Mouse (Mus musculus): ENCODE measurements around the gene Ttll5.
A peak's percentile ranks its signal among the peaks of the same experiment; 100 is the strongest.

Gene Ttll5

DNA sequence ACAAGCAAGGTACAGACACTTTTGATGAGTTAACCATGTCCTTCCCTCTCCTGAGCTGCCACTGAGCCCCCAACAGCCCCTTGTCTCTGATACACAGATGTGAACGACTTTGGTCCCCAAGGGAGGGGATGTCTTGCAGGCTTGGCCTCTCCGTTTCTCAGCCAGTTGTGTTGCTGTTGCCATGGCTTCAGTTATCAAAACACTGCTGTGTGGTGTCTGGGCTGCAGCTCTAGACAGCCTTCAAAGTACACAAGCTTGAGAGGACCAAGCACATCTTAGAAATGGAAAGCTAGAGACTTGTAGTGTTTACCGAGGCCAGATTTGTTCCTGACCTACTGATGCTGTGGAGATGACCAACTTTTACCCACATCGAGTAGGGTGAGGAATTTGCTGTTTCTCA, 102.4 kb downstream of the Ttll5 start:
- DNase-seq (ENCODE audit: low spot score in 2 of 2) = no peak

DNA sequence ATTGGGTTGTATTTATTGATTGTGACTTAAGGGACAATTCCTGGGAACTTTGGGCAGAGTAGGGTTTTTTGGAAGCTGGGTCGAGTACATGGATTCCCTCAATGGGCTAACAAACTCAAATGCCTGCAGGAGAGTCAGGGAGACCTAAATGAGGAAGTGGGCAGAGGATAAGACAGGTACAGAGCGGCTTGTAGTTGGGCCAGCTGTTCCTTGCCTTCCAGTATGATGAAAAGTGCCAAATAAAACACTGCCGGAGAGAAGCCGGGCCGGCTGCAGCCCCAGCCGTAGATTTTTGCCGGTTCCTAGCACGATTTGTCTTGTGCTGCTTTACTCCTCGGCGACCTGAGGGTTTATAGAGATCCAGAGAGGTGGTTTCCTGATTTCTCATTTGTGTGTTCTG, 104.1 kb downstream of the Ttll5 start:
- no peak for DNase-seq (ENCODE audit: low spot score in 2 of 2)

DNA sequence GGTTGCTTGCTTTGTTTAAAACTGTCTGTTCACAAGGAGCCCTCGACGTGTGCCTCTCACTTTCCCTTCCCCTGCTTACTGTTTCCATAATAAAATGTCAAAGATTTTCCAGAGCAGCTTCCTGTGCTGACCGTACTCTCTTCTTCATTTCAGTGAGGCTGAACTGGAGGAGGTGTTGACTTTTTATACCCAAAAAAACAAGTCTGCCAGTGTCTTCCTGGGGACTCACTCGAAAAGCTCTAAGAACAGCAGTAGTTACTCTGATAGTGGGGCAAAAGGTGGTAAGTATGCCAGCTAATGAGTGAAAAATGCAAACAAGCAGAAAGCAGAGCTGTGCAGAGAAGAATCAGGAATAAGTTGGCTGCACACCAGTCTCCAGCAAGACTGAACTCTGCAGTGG, 105.3 kb downstream of the Ttll5 start:
- no peak for DNase-seq (ENCODE audit: low spot score in 2 of 2)

DNA sequence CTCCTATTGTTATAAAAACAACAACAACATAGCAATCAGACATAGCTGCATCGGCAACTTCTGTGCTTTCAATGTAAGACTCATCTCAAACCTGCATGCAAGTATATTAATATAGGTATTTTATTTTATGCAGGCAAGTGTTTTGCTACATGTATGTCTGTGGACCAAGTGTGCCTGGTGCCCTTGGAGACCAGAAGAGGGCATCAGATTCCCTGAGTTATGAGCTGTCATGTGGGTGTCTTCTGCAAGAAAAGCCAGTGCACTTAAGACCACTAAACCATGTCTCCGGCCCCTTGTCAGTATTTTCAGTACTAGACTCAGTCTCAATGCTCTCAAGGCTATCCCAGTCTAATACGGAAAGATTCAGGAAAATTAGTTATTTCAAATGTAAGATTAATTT, 106.3 kb downstream of the Ttll5 start:
- DNase-seq (ENCODE audit: low spot score in 2 of 2) = no peak

DNA sequence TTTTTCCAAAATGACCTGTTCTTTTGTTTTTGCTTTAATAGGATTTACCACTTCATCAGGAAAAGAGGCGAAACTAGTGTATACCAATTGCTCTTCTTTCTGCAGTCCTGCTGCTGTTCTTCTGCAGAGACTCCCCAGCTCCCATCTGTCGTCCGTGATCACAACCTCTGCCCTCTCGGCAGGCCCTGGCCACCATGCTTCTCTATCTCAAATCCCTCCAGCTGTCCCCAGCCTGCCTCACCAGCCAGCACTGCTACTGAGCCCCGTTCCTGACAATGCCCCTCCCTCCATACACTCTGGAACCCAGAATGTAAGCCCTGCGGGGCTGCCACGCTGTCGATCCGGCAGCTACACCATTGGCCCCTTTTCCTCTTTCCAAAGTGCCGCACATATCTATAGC, 108.8 kb downstream of the Ttll5 start:
- no peak for DNase-seq (ENCODE audit: low spot score in 2 of 2)

DNA sequence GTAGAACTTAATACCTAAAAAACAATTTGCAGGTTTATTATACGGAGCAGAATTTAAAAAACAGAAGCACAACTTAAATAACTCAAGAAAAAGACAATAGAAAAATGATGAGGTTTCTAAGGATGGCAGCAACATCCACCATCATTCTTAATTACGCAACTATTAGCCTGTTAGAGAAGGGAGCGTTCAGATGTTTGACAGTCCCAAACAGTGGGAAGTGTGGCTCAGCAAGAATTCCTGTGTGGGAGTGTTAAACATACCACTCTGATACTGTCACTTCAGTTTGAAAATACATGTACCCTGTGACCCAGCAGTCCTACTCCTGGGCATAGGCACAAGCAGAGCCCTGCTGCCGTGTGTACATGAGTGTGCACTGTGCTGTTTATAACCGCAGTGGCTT, 112.9 kb downstream of the Ttll5 start:
- DNase-seq (ENCODE audit: low spot score in 2 of 2) = no peak

DNA sequence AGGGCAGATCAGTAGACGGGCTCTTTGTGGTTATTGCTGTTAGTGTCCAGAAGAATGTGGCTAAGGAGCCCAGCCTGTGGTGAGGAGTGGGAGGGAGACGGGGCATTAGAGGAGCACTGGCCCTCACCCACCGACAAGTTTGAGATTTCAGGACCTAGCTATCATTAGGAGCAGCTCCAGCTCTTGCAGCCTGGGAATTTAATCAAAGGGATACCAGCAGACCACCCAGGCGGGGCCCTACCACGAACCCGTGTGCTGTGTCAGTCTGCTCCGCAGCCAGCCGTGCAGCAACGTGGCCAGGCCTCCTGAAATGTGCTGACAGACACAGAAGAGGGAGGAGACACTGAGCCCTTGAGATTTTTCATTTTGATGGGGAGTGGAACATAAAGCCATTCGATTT, 119.0 kb downstream of the Ttll5 start:
- no peak for DNase-seq (ENCODE audit: low spot score in 2 of 2)

DNA sequence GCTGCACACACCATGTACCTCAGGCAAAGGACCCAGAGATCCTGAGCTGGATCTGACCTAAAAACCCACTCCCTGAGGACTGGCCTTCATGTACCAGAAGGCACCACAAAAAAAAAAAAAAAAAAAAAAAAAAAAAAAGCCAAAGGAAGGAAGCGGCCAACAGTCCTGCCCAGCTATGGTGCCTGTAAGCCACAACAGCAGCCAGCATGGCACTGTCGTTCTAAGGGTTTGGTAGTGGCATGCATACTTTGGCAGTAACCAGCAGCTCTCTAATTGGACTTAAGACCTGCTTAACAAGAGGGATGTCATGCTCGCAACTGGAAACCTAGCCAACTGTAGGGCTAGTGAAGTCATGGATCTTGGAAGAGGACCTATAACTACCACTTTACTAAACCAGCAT, 120.0 kb downstream of the Ttll5 start:
- DNase-seq (ENCODE audit: low spot score in 2 of 2) = no peak

DNA sequence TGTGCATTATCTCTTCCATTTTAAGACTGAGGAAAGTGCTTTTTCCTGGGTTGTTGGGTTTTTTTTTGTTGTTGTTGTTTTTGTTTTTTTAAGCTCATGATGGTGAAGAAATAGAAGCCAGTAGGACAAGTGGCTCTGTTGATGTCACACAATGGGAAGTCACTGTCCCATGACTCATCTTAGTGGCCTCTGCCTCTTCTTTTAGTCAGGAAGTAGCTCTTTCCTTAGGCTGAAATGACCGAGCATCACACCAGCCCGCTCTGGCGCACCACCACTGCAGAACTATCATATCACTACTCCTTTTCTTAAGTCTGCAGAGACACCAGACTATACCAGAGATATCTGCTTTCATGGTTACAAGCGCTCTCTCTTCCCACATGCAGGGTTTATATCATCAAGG, 122.7 kb downstream of the Ttll5 start:
- no peak for DNase-seq (ENCODE audit: low spot score in 2 of 2)

DNA sequence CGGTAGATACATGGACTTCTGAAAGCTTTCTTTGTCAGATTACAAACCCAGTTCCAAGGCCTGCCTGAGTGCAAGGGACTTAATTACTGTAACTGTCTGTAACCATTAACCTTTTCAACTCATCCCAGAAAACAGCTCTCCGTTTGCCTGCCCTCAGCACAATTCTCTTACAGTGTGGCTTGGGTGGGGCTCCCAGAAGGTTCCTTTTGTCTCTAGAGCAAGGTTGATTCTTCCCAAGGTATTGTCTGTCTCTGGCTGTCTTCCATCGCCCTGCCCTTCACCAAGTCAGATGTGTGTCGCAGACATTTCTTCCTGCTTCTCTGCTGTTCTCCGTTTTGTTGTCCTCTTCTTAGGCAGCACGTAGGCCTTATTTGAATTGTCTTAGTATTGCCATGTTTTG, 125.2 kb downstream of the Ttll5 start:
- DNase-seq (ENCODE audit: low spot score in 2 of 2) = no peak

DNA sequence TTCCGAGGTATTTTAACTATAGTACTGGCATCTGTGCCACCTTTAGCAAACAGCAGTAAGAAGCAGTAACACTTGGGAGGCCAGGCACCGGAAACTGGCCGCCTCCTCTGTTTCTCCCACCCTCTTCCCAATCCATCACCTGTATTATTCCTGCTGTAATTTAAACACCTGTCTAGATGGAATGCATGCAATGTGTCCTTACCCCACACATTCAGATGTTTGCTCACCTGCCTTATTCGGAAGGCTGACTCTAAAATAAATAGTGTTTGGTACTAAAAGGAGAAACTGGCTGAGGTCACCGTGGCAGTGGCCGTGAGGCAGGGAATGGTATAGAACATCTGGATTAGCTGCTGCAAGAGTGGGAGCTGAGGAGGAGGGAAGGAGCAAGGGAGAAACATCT, 125.9 kb downstream of the Ttll5 start:
- no peak for DNase-seq (ENCODE audit: low spot score in 2 of 2)

DNA sequence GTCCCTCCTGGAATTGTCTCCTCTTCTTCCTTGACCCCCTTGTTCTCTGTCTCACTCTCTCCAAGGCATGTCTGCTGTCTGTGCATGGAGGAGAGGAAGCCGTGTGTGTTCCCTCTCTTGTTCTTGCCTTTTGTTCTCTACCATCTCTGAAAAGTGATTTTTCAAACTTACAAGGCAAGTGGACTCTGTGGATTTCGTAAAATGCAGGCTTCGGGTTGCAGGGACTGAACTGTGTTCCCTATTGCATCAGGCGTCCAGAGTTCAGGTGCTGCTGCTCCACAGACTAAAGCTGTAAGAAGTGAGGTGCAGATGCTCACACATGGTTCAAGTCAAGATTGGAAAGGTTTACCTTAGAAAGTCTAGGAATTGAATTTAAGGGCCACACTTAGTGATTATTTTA, 126.6 kb downstream of the Ttll5 start:
- no peak for DNase-seq (ENCODE audit: low spot score in 2 of 2)

DNA sequence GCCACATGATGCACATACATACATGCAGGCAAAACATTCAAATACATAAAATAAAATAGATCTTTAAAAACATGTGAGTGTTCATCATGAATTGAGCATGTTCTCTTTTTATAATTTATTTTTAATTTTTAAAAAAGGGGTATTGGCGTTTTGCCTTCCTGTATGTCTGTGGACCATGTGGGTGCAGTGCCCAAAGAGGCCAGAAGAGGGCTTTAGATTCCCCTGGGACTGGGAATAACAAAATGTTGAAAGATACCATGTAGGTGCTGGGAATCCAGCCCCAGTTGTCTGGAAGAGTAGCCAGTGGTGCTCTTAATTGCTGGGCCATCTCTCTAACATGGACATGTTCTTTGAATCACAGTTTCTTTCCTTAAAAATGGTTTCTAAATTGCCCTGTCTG, 127.4 kb downstream of the Ttll5 start:
- DNase-seq (ENCODE audit: low spot score in 2 of 2) = no peak

DNA sequence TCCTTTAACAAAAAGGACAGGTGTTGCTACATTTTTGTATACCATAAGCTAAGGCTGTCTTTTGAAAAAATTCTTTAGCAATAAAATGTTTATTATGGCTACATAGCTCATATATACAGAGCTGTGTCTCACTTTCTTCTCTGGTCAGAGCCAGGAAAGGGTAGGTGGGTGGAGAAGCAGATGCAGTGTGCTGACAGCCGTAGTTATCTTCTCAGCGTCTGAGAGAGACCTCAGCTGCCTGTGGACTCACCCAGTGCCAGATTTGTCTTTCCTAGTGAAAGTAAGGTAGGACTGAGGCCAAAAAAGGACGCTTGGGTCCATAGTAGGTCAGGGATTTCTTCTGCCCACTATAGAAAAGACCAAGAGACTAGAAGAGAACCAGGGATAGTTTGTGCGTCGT, 127.9 kb downstream of the Ttll5 start:
- peak in 1 of 2 experiments; percentile 67 for DNase-seq (ENCODE audit: low spot score in 2 of 2)

DNA sequence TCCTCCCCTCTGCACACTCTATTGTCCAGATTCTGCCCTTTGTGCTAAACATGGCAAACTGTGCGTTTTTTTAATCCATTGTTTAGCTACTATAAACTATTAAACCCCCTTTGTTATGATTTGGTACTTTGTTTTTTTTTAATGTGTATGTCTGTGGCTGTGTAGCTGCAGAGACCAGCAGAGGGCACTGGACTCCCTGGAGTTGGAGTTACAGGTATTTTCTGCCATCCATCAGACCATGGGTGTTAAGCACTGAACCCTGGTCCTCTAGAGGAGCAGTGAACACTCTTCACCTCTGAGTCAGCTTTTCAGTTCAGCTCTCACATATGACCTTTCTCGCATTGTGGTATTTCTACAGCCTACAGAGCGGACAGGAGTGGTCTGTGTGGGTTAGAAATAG, 129.7 kb downstream of the Ttll5 start:
- DNase-seq (ENCODE audit: low spot score in 2 of 2) = no peak

DNA sequence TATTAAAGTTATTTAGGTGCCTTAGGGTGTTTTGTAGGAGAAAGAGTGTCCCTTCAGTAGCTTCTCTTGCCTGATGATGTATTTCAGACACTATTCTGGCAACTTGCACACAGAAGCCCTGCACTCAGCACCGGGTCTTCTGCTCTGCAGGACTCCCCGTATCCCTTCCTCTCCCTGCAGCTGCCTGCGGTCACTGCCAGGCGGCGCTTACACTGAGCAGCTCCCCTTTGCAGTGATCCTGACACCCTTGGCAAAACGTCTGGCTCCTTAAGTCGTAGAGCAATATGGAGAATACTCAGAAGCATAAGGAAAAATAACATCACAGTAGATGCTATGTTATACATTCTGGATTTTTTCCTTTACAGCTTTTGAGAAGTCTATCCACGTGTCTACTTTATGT, 130.6 kb downstream of the Ttll5 start:
- DNase-seq (ENCODE audit: low spot score in 2 of 2) = no peak

DNA sequence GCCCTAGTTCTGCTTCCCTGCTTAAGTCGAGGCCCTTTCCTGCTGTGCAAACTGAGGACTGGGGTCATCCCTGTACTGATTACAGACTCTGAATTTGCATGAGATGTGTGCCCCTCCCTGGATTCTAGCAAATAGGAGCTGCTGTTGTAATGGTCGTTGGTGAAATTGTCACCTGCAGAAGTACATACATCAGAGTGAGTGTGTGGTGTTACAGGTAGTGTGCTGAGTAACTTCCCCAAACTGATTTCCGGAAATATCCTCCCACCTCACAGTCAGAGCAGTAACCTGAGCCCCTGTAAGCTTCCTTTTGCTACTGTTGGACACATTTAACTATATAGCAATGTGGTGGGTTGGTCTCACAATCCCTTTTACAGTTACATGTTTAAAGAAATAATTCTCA, 131.2 kb downstream of the Ttll5 start:
- no peak for DNase-seq (ENCODE audit: low spot score in 2 of 2)

DNA sequence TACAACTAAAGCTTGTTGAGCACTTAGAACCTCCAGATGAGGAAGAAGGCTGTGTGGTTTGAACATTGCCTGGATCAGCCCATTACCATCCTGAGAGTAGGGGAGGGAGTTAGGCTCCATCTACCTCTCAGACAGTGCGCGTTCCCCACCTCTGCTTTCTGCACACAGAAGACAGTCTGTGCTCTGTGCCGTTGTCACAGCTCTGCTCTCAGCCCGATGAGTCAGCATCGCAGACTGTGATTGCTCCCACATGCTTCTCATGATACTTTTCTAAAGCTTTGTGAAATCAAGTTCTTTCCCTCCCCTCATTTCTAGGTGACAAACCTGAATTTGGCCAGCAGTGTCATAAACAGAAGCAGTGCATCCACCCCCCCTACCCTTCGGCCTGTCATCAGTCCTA, 131.8 kb downstream of the Ttll5 start:
- peak; percentile 82 for DNase-seq (ENCODE audit: low spot score in 2 of 2)

DNA sequence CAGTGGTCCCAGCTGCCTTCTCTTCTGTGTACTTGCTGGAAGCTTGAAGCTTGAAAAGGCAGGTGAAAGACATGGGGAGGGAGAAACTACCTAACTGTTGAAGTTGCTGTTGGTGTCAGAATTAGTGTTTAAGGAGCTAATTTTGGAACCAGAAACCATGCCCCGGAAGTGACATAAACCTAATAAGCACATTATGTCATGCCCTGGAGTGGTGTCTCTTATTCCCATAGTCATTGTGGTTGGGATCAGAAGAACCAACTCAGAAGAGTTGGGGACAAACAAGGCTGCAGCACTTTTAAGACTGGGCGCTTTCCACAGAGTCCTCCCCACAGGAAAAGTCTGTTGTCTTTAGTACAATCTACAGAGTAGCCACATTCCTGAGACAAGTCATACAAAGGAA, 134.0 kb downstream of the Ttll5 start:
- no peak for DNase-seq (ENCODE audit: low spot score in 2 of 2)

DNA sequence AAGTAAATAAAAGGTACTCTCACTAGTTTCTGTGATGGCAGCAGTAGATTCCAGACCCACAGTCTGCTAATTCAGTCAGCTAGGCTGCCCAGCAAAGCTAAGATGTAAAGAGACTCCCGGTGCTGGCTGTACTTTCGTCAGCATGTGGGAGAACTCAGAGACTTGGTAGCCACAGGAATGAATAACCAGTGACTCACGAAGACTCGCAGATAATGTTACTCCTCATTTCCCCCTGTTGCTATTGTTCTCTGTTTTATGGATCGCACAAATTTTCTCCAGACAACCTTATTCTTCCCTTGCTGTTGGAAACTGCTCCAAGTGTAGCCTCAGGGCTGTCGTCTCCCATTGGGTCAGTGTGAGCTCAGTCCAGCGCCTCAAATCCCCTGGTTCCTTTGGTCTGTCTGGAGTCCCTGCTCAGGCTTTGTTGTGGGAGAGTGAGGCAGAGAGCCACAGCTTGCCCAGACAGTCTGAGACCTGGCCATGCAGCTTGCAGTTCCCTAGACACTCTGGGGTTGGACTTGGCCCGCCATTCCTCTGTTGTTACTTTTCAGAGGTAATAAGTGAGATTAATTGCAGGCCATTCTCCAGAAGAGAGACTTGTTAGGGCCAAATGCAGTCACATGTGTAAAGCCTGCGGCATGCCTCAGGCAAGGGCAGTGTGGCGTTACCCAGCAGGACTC, 135.5 kb downstream of the Ttll5 start:
- no peak for DNase-seq (ENCODE audit: low spot score in 2 of 2)

DNA sequence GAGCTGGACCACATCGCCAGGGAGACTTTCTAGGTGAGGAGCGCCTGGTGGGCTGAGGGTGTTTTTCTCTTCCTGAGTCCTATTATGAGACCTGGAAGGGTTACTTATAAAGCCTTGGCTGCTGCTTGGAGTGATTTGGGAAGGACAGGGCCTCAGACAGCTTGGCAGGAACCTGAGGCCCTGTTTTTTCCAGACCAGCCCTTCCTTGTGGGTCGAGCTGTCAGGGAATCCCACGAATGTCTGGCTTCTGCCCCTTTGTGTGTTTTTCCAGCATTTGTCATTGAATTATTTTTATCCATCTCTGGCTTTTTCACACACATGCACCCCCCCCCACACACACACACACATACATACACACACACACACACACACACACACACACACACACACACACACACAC, 136.2 kb downstream of the Ttll5 start:
- DNase-seq (ENCODE audit: low spot score in 2 of 2) = no peak

DNA sequence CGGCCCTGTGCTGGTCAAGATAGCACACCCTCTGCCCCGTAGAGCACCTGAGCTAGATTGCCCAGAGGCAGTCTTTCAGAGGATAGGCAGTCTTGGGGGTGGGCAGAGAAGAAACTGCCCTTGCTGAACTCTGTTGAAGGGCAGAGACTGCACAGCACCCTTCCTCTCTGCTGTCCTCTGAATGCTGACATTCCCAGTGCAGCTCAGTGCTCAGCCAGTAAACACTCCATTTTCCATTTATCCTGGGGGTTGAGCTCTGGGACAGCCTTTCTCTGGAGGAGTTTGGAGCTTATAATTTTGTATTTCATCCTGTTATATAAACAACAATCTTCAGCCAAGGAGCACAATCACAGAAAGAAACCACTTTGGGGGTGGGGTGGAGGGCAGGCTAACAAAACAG, 138.7 kb downstream of the Ttll5 start:
- no peak for DNase-seq (ENCODE audit: low spot score in 2 of 2)

DNA sequence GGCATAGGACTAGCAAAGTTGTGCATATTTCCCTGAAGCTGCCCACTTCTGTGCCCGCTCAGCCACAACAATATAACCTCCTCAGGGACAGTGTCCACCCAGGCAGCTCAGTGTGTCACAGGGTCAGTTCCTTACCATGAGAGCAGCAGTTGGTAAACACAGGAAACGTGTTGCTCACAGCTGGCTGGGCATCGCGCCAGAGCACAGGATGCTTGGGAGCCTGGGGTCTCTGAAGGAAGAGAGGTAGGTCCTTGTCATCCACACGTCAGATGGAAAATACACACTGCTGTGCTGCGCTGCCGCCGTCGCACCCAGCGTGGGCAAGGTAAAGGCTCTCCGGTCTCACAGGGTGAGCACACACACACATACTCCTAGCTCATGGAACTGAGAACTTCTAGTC, 139.2 kb downstream of the Ttll5 start:
- no peak for DNase-seq (ENCODE audit: low spot score in 2 of 2)

DNA sequence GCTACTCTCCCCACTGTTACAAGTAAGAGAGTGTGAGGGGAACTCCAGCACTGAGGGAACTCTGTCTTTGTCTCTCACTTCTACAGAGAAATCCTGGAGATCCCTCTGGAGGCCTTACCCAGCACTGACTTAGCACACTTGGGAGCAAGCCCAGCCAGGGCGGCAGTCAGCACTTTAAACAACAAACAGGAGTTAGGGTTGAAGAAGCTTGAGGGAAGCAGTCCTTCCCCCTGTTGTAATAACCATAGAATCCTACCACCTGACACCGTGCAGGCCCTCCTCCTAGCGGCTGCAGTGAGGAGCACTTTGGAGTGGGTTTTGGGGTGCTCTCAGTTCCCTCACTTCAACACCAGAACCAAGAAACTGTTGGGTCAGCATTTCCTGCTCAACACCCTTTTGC, 140.0 kb downstream of the Ttll5 start:
- no peak for DNase-seq (ENCODE audit: low spot score in 2 of 2)

DNA sequence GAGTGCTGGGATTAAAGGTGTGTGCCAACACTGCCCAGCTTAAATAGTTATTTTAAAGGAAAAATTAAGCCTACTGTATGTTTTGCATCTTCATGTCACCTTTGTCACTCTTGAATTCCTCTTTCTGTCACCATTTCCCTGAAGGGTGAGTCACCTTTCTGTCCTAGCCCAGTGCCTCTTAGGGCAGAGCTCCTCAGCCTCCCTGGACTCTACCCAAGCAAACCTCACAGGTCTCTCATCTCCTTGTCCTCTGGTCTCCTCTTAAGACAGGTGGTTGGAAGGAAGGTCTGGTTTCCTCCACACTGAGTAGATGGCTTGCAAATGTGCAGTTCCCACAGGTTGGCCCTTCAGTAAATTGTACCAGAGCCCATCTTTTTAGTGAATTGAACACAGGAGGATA, 143.4 kb downstream of the Ttll5 start:
- no peak for DNase-seq (ENCODE audit: low spot score in 2 of 2)

Measured in frontal cortex, postnatal 36 days (tissue).